Mouse (Mus musculus) cerebral cortex, adult 2 months (tissue): ENCODE results near the gene Smarcc2.

ENCODE experiments used
- WGBS: fragments of 180-500 bp; shearing (Covaris S2); methylation state at CpG from one replicate; pipeline ENCODE4 v1.1.7; 2018; 5-methylcytosine and 5-hydroxymethylcytosine counted together

The Smarcc2 gene

DNA sequence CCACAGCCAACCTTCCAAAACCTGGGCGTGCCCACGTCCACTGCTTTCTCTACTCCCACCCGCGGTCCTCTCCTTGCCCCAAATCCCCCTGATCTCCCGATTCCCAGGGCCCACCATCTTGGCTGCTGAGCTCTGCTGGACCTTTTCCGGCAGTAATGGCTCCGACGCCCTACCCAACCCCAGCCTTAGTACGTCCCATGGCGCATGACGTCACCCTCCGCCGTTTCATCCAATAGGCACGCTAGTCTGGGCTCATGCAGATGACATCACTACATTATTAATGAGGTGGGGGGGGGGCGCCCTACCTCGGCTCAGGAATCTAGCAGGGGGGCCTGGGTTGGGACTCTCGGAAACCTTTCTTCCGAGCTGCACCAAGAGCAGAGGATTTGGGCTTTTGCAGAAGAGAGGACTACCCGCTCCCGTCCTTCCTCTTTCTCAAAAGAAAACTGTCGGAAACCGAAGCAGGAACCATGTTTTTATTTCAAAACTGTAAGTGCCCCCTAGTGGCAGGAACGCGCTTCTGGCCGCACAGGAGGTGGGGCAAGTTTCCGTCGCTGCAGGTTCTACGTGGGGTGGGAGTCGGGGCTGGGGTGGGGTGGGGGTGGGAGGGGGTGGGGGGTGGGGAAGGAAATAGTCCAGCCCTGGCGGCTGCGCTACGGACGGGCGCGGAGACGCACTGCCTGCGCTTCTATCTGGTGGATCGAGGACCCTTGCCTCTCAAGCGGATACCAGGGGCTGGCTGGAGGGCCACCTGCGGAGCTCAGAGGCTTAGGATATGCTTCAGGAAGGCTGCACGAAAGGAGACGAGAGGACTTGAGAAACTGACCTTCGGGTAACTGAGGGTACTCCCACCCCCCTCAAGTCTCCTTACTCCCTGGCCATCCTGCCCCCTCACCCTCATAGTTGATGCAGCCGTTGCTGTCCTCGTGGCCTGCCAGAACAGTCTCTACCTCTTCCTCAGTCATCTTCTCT, 34.9 kb downstream of the Smarcc2 start, which contains the start of gene Myl6:
Myl6 (minus strand) TSS at position 451 of the 972 bp plus-strand sequence.
- under 1% methylated on average over 45 of the region's 45 CpGs for WGBS

DNA sequence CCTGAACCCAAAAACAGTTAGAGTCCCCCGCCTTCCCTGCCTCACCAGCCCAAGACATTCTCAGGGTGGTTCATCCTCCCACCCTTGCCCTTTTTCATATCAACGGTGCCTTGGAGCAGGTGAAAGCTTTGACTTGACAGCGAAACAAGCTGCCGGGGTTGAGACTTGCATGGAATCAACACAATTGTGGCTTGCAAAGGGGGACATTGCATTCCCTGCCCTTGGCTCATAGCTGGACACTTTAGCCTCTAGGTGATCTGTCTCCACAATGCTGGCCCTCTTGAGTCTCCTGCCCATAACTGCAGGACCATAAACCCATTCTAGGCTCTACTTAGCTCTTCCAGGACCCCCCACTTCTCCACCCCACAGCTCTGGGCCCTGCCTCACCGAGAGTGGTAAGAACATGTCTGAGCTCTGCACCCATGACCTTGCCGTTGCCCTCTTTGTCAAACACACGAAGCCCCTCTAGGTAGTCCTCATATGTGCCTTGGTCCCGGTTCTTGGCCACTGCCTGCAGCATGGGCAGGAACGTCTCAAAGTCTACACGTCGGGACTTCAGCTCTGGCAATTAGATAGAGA, 35.7 kb downstream of the Smarcc2 start:
- 37% methylated on average over 11 of the region's 11 CpGs for WGBS

DNA sequence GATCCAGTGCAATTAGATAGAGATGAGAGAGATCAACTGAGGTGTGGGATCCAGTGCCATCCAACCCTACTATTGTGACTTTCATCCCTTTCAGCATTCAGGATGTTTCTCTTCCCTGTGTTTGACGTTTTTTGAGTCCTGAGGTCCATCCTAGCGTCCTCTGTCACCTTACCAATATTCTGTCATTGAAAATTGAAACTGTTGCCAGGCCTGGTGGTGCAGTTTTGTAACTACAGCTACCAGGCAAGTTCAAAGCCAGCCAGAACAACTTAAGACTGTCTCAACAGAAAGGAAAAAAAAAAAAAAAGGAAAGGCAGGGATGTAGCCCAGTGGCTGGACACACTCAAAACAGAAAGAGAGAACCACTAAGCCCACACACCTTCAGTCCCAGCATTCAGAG, 36.2 kb downstream of the Smarcc2 start:
- WGBS = 69% methylated on average over 2 of the region's 2 CpGs

DNA sequence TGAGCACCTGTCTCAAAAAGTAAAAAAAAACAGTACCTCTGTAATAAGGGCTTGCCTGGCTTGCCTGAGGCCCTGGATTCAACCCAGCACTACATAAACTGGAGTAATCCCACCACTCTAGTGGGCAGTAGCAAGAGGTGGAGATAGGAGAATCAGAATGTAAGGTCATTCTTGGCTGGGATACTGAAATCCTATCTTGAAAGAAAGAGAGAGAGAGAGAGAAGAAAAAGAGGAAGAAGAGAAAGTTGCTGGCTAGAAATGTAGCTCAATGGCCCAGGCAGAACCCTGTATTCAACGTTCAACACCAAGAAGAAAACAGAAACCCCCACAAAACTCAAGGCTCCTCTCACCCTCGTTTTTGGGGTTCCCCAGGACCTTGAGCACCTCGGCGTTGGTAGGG, 36.9 kb downstream of the Smarcc2 start:
- 74% methylated on average over 4 of the region's 4 CpGs for WGBS

DNA sequence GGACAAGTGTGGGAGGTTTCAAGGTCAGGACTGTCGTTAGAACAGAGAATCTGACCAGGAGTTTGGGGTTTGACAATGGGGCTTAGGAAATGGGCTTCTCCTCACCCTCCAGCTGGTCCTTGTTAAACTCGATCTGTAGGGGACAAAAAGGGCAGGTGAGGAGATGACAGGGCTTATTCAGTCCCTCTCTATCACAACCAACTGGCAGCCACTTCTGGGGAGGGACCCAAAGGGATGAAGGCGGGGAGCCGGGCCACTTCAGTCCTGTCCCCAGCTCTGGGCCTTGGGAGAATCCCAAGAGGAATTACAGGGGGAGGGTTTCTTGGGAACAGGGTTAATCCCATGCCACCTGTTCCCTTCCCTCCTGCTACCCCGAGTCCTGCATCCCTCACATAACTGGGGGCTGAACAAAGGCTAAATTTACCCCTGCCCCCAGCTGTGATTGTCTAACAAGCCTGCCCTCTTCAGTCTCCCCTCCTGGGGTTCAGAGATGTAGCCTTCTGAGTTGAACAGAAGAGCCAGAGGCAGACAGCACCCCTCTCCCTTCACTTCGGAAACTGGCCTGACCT, 37.5 kb downstream of the Smarcc2 start:
- 47% methylated on average over 6 of the region's 6 CpGs for WGBS

DNA sequence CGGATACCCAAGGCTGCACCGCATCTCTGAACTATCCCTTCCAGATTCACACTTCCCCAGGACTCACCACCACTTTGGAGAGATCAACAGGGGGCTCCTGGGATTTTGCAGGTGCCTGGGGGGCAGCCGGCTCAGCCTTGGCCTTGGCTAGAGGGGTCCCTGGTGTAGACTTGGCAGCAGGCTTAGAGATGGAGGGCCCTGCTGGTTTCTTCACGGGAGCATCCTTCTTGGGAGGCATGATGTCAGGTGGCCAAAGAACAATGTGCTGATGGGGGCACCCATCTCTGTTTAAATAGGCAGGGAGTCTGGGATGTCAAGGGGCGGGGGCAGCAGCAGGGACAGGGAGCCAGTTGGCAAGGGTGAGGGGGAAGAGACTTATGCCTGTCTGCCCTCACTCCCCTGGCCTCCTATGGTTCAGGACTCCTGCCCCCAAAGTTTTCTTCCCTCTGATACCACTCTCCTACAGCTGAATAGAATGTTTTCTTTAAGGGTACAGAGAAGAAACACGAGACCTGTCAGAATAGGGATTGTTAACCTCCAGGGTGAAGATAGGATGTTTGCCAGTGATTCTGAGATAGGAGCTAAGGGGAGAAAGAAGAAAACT, 38.2 kb downstream of the Smarcc2 start:
- WGBS = 51% methylated on average over 6 of the region's 6 CpGs

DNA sequence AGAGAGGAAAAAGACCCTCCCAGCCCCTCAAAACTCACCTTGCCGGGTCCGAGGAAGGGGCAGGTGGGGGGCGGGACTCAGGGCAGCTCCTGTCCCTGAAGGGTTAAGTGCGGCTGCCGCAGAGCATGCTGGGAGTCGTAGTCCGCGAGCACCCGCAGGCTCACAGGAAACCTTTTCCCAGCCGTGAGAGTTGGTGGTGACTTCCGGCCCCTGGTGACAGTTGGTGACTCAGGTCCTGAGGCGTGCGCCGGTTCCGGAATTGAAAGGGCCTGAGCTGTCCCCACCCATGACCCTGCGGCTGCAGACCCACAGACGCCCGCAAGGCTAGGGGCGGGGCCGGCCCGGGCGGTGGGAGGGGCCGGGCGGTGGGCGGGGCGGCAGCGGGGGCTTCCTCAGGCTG, 39.5 kb downstream of the Smarcc2 start, which contains the start of gene Myl6b:
Myl6b (minus strand) TSS at position 96 of the 400 bp plus-strand sequence.
- WGBS = 0% methylated on average over 27 of the region's 27 CpGs

DNA sequence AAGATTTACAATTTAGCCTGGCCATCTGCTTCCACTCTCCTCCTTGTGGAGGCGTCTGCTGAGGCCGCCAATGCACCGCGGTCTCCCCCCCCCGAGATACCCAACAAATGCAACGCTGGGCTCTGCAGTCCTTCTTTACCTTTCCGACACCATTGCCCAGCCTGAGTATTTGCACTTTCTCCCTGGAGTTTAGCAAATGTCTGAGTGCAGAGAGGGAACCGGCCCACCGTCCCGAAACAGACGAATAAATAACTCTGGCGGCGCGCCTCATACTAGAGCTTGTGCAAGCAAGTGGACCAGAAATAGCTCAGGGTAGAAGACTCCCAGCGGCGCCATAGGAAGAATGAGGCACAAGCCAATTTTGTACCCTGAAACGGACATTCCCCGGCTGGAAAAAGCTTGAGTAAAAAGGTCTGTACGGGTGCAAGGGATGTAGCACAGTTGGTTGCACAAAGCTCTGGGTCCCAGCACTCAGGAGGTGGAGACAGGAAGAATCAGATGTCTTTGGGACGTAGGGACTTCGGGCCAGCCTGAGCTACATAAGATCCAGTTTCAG, 40.1 kb downstream of the Smarcc2 start:
- under 1% methylated on average over 21 of the region's 21 CpGs for WGBS

DNA sequence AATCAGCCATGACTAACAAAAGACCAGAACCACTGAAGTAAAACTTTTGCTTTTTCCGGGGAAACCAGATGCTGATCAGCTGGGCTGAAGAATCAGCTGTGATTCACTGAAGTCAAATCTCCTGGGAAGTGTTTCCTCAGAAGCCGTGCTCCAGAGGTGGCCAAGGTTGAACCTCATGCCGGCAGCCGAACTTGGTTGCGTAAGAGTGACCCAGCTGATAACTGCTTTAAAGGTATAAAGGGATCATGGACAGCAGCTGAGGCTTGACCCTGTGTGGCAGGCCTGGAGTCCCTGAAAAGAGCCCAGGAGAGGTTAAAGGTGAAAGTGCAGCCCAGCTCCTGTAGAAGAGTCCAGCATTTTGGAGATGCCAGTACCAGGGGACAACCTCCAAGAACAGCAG, 43.3 kb downstream of the Smarcc2 start:
- WGBS = 89% methylated on average over 5 of the region's 5 CpGs

DNA sequence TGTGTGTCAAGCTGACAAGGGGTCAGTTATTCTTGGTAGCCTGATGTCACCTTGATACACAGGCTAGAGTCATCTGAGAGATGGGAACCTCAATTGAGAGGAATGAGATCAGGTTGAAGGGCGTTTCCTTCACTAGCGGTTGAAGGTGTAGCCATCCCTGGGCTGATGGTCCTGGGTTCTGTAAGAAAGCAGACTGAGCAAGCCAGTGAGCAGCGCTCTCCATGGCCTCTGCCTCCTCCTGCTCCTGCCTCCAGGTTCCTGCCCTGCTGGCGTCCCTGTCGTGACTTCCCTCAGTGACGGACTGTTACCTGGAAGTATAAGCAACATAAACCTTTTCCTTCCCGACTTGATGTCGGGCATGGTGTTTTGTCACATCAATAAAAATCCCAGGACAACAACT, 44.5 kb downstream of the Smarcc2 start:
- WGBS = 70% methylated on average over 8 of the region's 8 CpGs

DNA sequence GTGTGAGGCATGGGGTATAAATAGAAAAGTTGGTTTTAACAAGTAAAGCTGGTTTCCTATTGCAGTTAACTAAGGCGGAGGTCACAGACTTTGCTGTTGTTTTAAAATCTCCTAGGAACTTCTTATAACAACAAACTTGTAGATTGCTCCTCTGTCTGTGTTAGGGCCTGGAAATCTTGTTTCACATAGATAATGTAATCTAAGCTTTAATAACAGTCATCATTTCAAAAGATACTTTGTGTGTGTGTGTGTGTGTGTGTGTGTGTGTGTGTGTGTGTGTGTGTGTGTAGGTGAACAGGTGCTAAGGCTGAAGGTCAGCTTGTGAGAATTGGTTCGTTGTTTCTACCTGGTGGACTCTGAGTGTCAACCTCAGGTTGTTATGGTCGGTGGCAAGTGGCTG, 45.0 kb downstream of the Smarcc2 start:
- WGBS = 68% methylated on average over 3 of the region's 3 CpGs

DNA sequence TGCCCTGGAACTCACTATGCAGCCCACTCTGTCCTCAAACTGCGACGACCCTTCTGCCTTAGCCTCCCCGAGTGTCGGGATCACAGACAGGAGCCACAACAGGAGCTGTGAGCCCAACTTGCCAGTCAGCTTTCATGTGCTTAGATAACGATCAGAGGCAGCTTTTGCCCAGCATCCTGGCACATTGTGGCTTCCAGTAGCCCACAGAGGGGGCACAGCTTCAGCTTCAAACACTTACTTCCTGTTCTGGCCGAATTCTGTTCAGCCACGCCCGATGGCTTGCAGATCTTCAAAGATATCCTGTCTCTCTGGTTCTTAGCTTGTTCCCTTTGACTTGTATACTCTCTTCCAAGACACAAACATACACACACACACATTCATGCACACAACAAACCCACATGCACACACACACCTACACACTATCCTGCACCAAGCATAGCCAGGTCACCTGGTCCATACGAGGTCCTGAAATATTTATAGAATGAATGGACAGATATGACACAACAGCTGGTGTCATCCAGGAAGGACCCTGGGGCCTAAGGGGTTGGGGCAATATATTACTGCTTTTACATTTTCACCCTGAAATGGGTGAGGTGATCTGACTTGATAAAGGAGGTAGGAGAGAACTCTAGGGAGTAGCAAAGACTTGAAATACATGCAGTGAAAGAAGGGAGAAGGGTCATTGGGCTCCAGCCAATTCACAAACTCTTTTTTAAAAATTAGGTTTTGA, 45.8 kb downstream of the Smarcc2 start:
- 56% methylated on average over 9 of the region's 9 CpGs for WGBS

DNA sequence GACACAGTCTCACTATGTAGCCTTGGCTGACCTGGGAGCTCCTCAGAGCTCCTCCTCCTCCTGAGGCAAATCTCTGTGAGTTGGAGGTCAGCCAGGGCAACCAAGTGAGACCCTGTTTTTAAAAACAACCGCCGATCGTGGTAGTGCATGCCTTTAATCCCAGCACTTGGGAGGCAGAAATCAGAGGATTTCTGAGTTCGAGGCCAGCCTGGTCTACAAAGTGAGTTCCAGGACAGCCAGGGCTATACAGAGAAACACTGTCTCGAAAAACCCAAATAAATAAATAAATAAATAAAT, 46.3 kb downstream of the Smarcc2 start:
- WGBS = 80% methylated on average over 5 of the region's 5 CpGs

DNA sequence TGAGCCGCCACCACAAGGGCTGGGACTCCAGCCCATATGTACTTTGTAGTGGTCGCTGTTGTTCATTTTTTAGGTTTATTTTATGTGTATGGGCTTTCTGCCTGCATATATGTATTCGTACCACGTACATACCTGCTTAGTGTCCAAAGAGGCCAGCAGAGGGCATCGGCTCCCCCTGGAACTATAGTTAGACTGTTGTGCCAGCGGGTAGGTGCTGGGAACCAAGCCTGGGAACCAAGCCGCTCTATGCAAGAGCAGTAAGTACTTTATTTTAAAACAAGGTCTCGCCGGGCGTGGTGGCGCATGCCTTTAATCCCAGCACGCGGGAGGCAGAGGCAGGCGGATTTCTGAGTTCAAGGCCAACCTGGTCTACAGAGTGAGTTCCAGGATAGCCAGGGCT, 46.9 kb downstream of the Smarcc2 start:
- 96% methylated on average over 14 of the region's 14 CpGs for WGBS

DNA sequence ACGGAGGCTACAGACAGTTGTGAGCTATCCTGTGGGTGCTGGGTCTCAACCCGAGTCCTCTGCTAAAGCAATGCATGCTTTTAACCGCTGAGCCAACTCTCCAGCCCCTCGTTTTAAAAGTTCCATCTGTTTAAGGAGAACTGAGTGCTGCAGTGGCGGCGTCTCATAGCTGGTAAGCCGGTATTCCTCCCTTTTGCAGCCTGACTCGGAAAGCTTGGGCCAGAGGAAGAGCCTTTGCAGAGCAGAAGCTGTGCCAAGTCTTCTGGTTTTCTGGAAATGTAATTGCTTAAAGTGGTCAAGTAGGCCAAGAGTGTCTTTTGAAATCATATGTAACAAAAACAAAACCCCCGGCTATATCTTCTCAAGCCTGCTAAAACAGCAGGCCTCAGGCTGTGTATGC, 49.2 kb downstream of the Smarcc2 start:
- WGBS = 62% methylated on average over 9 of the region's 9 CpGs

DNA sequence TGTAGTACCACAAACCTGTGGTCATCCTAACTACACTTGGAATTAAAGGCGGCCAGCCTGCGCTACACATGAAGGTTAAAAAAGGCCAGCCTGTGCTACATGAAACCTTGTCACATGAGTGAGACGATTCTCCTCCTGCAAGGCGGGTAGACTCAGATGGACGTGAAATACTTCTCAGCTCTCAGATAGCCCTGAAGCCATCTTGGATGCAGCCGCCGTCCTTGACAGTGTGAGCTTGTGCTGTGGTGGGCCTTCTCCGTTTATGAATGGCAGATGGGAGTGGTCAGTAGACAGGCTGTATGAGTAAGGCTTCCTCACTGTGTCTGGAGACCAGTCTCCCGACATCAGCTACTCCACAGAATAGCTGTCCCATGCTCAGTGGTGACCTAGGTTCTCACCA, 50.2 kb downstream of the Smarcc2 start:
- 88% methylated on average over 9 of the region's 9 CpGs for WGBS

DNA sequence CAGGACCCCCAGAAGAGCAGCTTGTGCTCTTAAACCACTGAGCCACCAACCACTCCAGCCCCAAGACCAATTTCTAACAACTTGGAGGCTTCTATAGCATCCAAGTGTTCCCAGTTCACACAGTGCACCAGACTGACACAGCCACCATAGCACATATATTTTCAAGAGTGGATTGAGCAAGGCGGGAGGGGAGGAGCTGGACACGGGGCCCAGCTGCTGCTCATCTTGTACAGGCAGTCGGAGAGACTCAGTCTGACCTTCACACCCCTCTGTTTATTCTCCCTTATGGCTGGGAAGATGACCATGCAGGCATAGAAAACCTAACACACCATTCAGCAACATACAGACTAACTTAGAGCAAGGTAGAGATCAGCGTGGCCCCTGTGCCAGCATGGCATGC, 50.8 kb downstream of the Smarcc2 start:
- 86% methylated on average over 4 of the region's 4 CpGs for WGBS

DNA sequence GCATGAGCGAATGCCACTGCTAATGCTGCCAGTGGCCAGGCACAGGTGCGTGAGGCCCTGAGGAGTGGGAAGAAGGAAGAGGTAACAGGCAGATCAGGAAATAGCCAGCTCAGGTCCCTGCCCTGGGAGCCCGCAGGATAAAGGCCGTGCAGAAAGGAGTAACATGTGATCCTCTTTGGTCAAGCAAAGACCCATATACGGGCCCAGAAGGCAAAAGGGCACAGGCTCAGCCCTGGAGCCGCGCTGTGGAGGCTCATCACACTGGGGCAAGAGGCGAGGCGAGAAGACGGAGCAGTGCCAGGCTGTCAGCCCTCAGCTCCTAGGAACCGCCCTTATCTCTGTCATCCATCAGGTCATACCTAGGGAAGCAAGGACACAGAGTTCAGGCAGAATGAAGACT, 51.3 kb downstream of the Smarcc2 start:
- WGBS = 97% methylated on average over 11 of the region's 11 CpGs

DNA sequence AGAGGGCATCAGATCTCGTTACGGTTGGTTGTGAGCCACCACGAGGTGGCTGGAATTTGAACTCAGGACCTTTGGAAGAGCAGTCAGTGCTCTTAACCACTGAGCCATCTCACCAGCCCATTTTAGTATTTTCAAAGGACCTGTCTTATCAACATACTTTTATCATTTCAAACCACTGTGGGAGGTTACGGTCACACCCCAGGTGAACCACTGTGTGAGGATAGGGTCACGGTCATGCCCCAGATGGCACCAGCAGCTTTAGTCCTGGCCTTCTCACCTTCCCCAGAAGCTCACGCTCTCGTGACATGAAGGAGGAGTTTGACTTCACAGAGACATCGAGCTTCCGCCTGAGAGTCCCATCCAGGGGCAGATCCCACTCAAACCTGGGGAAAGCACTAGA, 52.1 kb downstream of the Smarcc2 start:
- 89% methylated on average over 9 of the region's 9 CpGs for WGBS

DNA sequence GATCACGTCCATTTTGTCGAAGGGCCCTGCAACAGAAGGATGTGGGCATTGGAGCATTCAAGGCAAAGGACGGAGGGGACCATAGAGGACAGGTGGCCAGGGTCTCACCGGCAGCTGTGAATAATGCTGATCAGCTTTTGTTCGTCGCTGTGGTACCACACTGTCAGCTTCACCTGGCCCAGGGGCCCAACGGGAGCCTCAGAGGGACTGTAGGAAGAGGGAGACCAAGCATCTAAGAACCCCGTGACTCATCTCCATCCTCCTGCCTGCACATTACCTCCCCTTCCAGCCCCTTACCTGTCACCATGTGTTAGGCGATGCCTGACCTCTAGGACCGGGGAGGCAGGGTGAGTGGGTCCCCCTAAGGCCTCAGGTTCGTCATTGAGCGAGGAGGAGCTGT, 52.7 kb downstream of the Smarcc2 start:
- 89% methylated on average over 12 of the region's 12 CpGs for WGBS

DNA sequence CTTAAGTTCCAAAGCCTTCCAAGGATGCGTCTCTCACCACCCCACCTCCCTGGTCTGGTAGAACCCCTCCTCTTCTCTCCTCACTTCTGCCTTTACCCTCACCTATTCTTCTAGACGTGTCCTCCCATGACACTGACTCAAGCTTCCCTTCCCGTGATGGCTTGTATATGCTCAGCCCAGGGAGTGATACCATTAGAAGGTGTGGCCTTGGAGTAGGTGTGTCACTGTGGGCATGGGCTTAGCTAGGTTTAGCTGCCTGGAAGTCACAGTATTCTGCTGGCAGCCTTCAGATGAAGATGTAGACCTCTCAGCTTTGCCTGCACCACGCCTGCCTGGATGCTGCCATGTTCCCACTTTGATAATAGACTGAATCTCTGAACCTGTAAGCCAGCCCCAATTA, 56.0 kb downstream of the Smarcc2 start:
- 91% methylated on average over 4 of the region's 4 CpGs for WGBS

DNA sequence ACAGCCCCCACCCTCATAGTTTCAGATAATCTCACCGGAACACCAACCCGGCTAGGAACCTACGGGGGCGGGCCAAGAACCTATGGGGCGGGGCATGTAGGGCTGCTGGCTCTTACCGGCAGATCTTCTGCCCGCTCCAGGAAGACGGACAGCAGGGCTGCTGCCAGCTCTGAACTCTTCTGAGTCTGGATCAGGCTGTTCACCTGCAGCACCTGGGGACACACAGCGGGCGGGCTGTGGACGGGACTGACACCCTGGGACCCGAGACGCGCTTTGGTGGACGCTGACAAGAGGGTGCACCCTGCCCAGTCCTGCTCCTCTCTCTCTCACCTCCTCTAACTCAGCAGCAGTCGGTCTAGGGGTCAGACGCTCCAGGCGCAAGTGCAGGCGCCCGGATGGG, 57.0 kb downstream of the Smarcc2 start:
- 59% methylated on average over 20 of the region's 20 CpGs for whole genome bisulfite sequencing
